Mouse (Mus musculus) MEL (cell line): Measurements from ENCODE around the gene Fbln1.

Experiments
- CHD1 ChIP-seq: IDR thresholded peaks from 2 replicates; pipeline ENCODE4 v1.6.1; 2012; ENCODE audit warnings: low read depth, mild to moderate bottlenecking, inconsistent platforms, low read length, improper control_type of control experiment
- CTCF ChIP-seq, 3 experiments: IDR thresholded peaks in 2 of 3; conservative IDR thresholded peaks in 1 of 3; 2 replicates each; pipeline ENCODE4 v1.5.1; 2011 to 2012; ENCODE audit warnings: low read length in 3 of 3, low read depth in 2 of 3, mild to moderate bottlenecking in 2 of 3, improper control_type of control experiment in 1 of 3, inconsistent platforms in 1 of 3, mixed read lengths in 1 of 3, moderate library complexity in 1 of 3; ENCODE audit not compliant: control insufficient read depth in 1 of 3, insufficient read depth in 1 of 3, poor library complexity in 1 of 3, severe bottlenecking in 1 of 3
- EP300 ChIP-seq, 2 experiments: IDR thresholded peaks; 2 replicates each; pipeline ENCODE4 v1.6.1; 2011; ENCODE audit warnings: improper control_type of control experiment in 2 of 2, low read length in 2 of 2, low read depth in 1 of 2, mild to moderate bottlenecking in 1 of 2
- KAT2A ChIP-seq: conservative IDR thresholded peaks from 2 replicates; pipeline ENCODE4 v1.6.1; 2012; ENCODE audit warnings: low read depth, low read length, improper control_type of control experiment, inconsistent platforms
- POLR2A ChIP-seq, 2 experiments: IDR thresholded peaks; 2 replicates each; pipeline ENCODE4 v1.6.1; 2011 to 2012; ENCODE audit warnings: low read length in 2 of 2, mild to moderate bottlenecking in 2 of 2, control low read depth in 1 of 2, improper control_type of control experiment in 1 of 2, low read depth in 1 of 2, moderate library complexity in 1 of 2; ENCODE audit not compliant: control insufficient read depth in 1 of 2, insufficient read depth in 1 of 2, poor library complexity in 1 of 2
- TAL1 ChIP-seq: IDR thresholded peaks from 2 replicates; pipeline ENCODE4 v1.6.1; 2012; ENCODE audit warnings: mild to moderate bottlenecking, inconsistent platforms, low read length, moderate library complexity, mixed read lengths
- TCF12 ChIP-seq: IDR thresholded peaks from 2 replicates; pipeline ENCODE4 v1.6.1; 2014; ENCODE audit warnings: low read depth, mild to moderate bottlenecking, inconsistent platforms, low read length, improper control_type of control experiment, moderate library complexity
- ZMIZ1 ChIP-seq: IDR thresholded peaks from 2 replicates; pipeline ENCODE4 v1.6.1; 2012; ENCODE audit warnings: low read depth, mild to moderate bottlenecking, inconsistent platforms, low read length, improper control_type of control experiment, moderate library complexity

DNA sequence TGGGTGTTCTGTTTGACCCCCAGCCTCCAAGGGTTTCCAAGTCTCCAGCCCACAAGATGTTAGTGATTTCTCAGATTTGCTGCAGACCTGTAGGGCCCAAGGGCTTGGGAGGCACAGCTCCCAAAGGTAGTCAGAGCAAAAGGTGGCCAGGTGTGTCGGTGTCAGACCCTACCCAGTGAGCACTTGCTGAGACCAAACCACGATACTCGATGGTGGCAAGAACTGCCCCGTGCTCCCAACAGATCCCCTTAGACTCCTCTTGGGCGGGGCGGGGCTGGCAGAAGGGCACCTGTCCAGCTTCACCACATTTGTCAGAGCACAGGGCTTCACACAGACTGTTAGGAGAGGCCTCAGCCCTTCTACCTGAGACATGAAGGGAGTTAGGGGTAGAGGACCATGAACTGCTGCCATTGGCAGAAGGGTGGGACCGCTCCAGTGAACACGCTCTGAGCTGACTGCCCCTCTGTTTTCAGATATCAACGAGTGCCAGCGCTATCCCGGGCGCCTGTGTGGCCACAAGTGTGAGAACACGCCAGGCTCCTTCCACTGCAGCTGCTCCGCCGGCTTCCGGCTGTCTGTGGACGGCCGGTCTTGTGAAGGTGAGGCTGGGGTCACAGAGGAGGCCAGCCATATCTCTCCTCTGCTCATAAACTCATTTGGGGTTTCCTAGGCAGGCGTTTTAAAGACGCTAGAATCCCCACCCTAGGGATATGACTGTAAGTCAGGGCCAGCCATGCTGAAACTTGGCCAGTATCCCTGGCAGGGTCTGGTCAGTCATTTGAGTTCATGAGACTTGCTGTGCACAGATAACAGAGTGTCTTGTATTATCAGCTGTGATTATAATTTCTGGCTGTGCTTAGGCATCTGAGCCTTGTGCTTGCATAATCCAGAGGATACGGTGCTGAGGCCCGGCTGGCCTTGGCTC is 33.3 kb downstream of the Fbln1 start:
- no peak for TF ChIP-seq CTCF (IDR thresholded peaks at IDR 0.05 in 2 of 3, conservative IDR thresholded peaks at IDR 0.05 in 1 of 3; ENCODE audit: control insufficient read depth in 1 of 3, insufficient read depth in 1 of 3, low read depth in 2 of 3, low read length in 3 of 3, poor library complexity in 1 of 3, severe bottlenecking in 1 of 3)
- TF ChIP-seq KAT2A: no peak
- no peak for TF ChIP-seq CHD1
- TF ChIP-seq ZMIZ1: no peak
- no peak for TF ChIP-seq EP300 (IDR thresholded peaks at IDR 0.05; ENCODE audit: low read depth in 1 of 2, low read length in 2 of 2)
- TF ChIP-seq POLR2A (IDR thresholded peaks at IDR 0.05; ENCODE audit: control insufficient read depth in 1 of 2, insufficient read depth in 1 of 2, low read depth in 1 of 2, low read length in 2 of 2, poor library complexity in 1 of 2): no peak
- no peak for TF ChIP-seq TAL1
- no peak for TF ChIP-seq TCF12
